Mouse (Mus musculus) urinary bladder, postnatal 4 days (tissue): ENCODE results near the gene Glb1l.
"Not testable (repeated sequence)": the region's sequence is repeated elsewhere in the genome, so short reads cannot be mapped to it uniquely, and the experiment has no call there.

Source experiments
- DNase-seq, 2 experiments: peaks; one replicate each; pipeline ENCODE4 v3.0.0; 2021 to 2022; ENCODE audit warnings: low spot score in 2 of 2

Gene Glb1l

GRCm38 (mm10) chr1:75210136-75211087 is at the start of gene Glb1l, which contains the start of gene Stk16:
Glb1l (minus strand) TSS chr1:75210813.
Stk16 (plus strand) TSS chr1:75210838.
- DNase-seq, result peak; percentile 93 to 98

GRCm38 (mm10) chr1:75255516-75256046 is 45.0 kb upstream of the Glb1l start:
- no peak for DNase-seq

- DNase-seq, result no peak
Observed at GRCm38 (mm10) chr1:75254625-75255013, 44.0 kb upstream of the Glb1l start.

- peak; percentile 53 to 87 for DNase-seq
Observed at GRCm38 (mm10) chr1:75253849-75254624, 43.4 kb upstream of the Glb1l start.

GRCm38 (mm10) chr1:75253029-75253428 is 42.4 kb upstream of the Glb1l start:
- no peak for DNase-seq

GRCm38 (mm10) chr1:75252308-75252707 is 41.7 kb upstream of the Glb1l start:
- no peak for DNase-seq

- DNase-seq, result peak; percentile 69 to 76
Observed at GRCm38 (mm10) chr1:75251112-75251970, 40.7 kb upstream of the Glb1l start.

GRCm38 (mm10) chr1:75250498-75250897 is 39.9 kb upstream of the Glb1l start:
- no peak for DNase-seq

GRCm38 (mm10) chr1:75248041-75248772 is 37.6 kb upstream of the Glb1l start:
- peak in 1 of 2 experiments; percentile 49 for DNase-seq

GRCm38 (mm10) chr1:75247071-75247930 is 36.7 kb upstream of the Glb1l start:
- DNase-seq, result no peak

GRCm38 (mm10) chr1:75244836-75245235 is 34.2 kb upstream of the Glb1l start:
- DNase-seq, result no peak

- no peak for DNase-seq
Observed at GRCm38 (mm10) chr1:75244175-75244826, 33.7 kb upstream of the Glb1l start.

- DNase-seq, result no peak
Observed at GRCm38 (mm10) chr1:75243411-75243810, 32.8 kb upstream of the Glb1l start.

GRCm38 (mm10) chr1:75239591-75239990 is 29.0 kb upstream of the Glb1l start:
- no peak for DNase-seq

- peak; percentile 77 for DNase-seq
Observed at GRCm38 (mm10) chr1:75236117-75237050, 25.8 kb upstream of the Glb1l start, which contains the start of gene Dnajb2. Dnajb2 (plus strand) TSS chr1:75236406.

GRCm38 (mm10) chr1:75234606-75235005 is 24.0 kb upstream of the Glb1l start:
- DNase-seq, result no peak

- not testable (repeated sequence) for DNase-seq
Observed at GRCm38 (mm10) chr1:75232489-75232888, 21.9 kb upstream of the Glb1l start.

GRCm38 (mm10) chr1:75231664-75232152 is 21.1 kb upstream of the Glb1l start, which contains the start of gene A630095N17Rik:
A630095N17Rik (minus strand) TSS chr1:75232102.
- DNase-seq, result no peak
